Mouse (Mus musculus): ENCODE measurements around the gene Myl6b. TPM values are rescaled to one million over a fixed set of nuclear protein-coding genes. Genes with fewer than 3 reads are reported as not detected.
A peak's percentile ranks its signal among the peaks of the same experiment; 100 is the strongest.
"Not testable (repeated sequence)": the region's sequence is repeated elsewhere in the genome, so short reads cannot be mapped to it uniquely, and the experiment has no call there.

Myl6b gene
- polyA plus RNA-seq, 1 experiment from 2014 or later, result 5.5 TPM

- H3K27me3 ChIP-seq (replicated peaks; ENCODE audit: insufficient read depth, low read length), result no peaks in the 10 kb centered on the region
- TF ChIP-seq CTCF (IDR thresholded peaks at IDR 0.05) (peak; percentile 27), EP300 (IDR thresholded peaks at IDR 0.05) (no peak)
- peak overlapping the region; percentile 93 for H3K9ac ChIP-seq (replicated peaks; ENCODE audit: low read depth)
- peak overlapping the region; percentile 95 for H3K27ac ChIP-seq (ENCODE audit: low read length)
- no peaks in the 10 kb centered on the region for H3K9me3 ChIP-seq (ENCODE audit: low read length)
- H3K4me1 ChIP-seq (ENCODE audit: insufficient read depth, low read depth, low read length), result no peaks in the 10 kb centered on the region; the same call in 1 of the 2 replicates
- peak overlapping the region; percentile 78 for H3K4me2 ChIP-seq (replicated peaks; ENCODE audit: low read depth, low read length)
- H3K4me3 ChIP-seq (ENCODE audit: low read depth, low read length), result peak overlapping the region; percentile 78
- DNase-seq (ENCODE audit: low spot score), result peak; percentile 94
- peaks cover 19% of the 10 kb centered on the region for H3K36me3 ChIP-seq (ENCODE audit: insufficient read depth, low read length)
- 9% methylated on average over 12 of the region's 12 CpGs for whole genome bisulfite sequencing
- peak; percentile 70 for ATAC-seq
Measured at GRCm38 (mm10) chr10:128492633-128493311, 5.7 kb downstream of the Myl6b start.

DNA sequence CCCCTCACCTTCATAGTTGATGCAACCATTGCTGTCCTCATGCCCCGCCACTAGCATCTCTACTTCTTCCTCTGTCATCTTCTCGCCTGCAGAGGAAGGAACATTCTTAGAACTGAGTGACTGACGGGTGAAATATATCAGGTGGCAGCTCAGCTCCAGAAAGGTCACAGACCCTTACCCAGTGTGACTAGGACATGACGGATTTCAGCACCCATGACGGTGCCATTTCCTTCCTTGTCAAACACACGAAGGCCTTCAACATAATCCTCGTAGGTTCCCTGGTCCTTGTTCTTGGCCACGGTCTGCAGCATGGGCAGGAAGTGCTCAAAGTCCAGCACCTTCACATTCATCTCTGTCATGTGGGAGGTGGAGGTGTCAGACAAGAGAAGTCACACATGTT, 6.4 kb downstream of the Myl6b start:
- Histone ChIP-seq H3K27ac (ENCODE audit: low read length) (peak overlapping the region; percentile 95), H3K4me2 (replicated peaks; ENCODE audit: low read depth, low read length) (peak overlapping the region; percentile 78), H3K4me3 (ENCODE audit: low read depth, low read length) (peak overlapping the region; percentile 78), H3K9ac (replicated peaks; ENCODE audit: low read depth) (0 out of 2 replicates have a peak overlapping the region, but pooled peaks have one; percentile 27), H3K36me3 (ENCODE audit: insufficient read depth, low read length) (peaks cover 26% of the 10 kb centered on the region)
- WGBS, result 21% methylated on average over 8 of the region's 8 CpGs
- not testable (repeated sequence) for H3K9me3 ChIP-seq (ENCODE audit: low read length); H3K4me1 ChIP-seq (ENCODE audit: insufficient read depth, low read depth, low read length); DNase-seq (ENCODE audit: low spot score); H3K27me3 ChIP-seq (replicated peaks; ENCODE audit: insufficient read depth, low read length); ATAC-seq

- Histone ChIP-seq H3K9me3 (ENCODE audit: low read length) (no peaks in the 10 kb centered on the region), H3K36me3 (ENCODE audit: insufficient read depth, low read length) (peaks cover 28% of the 10 kb centered on the region), H3K9ac (replicated peaks; ENCODE audit: low read depth) (0 out of 2 replicates have a peak overlapping the region, but pooled peaks have one; percentile 27), H3K4me1 (ENCODE audit: insufficient read depth, low read depth, low read length) (no peaks in the 10 kb centered on the region; the same call in 1 of the 2 replicates), H3K27me3 (replicated peaks; ENCODE audit: insufficient read depth, low read length) (no peaks in the 10 kb centered on the region), H3K27ac (ENCODE audit: low read length) (peak overlapping the region; percentile 95), H3K4me3 (ENCODE audit: low read depth, low read length) (peak overlapping the region; percentile 78; the same call in 1 of the 2 replicates), H3K4me2 (replicated peaks; ENCODE audit: low read depth, low read length) (peak overlapping the region; percentile 78)
- no peak for TF ChIP-seq CTCF (IDR thresholded peaks at IDR 0.05)
- TF ChIP-seq EP300 (IDR thresholded peaks at IDR 0.05), result no peak; the same call in 1 of the 2 replicates
- WGBS, result 31% methylated on average over 6 of the region's 6 CpGs
- peak; percentile 76 for DNase-seq (ENCODE audit: low spot score)
- ATAC-seq, result no peak
Measured at GRCm38 (mm10) chr10:128491495-128491894, 7.0 kb downstream of the Myl6b start.

DNA sequence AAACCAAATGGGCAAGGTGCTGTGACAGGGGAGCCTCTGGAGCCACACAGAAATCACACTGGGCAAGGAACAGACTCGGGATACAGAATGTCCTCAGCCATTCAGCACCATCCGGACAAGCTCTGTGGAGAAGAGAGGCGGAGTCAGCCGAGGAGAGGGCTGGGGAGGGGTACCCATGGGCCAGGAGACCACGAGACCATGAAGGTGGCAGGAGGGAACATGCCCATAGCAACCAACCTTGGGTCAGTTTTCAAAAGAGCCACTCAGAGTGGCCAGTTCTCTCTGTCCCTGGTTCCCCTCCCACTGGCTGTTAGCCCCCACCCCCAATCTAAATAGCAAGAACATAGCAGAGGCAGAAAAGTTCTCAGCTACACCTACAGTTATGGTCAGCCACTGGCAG, 7.6 kb downstream of the Myl6b start:
- H3K27me3 ChIP-seq (replicated peaks; ENCODE audit: insufficient read depth, low read length), result no peaks in the 10 kb centered on the region
- no peak for DNase-seq (ENCODE audit: low spot score)
- TF ChIP-seq CTCF (IDR thresholded peaks at IDR 0.05) (no peak), EP300 (IDR thresholded peaks at IDR 0.05) (0 out of 2 replicates have a peak, but pooled peaks have one; percentile 2)
- no peaks in the 10 kb centered on the region for H3K9me3 ChIP-seq (ENCODE audit: low read length)
- ATAC-seq, result no peak
- no peak overlapping the region; the same call in 1 of the 2 replicates for H3K9ac ChIP-seq (replicated peaks; ENCODE audit: low read depth)
- H3K4me1 ChIP-seq (ENCODE audit: insufficient read depth, low read depth, low read length), result no peaks in the 10 kb centered on the region; the same call in 1 of the 2 replicates
- H3K36me3 ChIP-seq (ENCODE audit: insufficient read depth, low read length), result peaks cover 28% of the 10 kb centered on the region
- H3K4me2 ChIP-seq (replicated peaks; ENCODE audit: low read depth, low read length), result peak overlapping the region; percentile 78; the same call in 1 of the 2 replicates
- WGBS, result 57% methylated on average over 5 of the region's 5 CpGs
- peak overlapping the region; percentile 95 for H3K27ac ChIP-seq (ENCODE audit: low read length)
- no peak overlapping the region for H3K4me3 ChIP-seq (ENCODE audit: low read depth, low read length)

GRCm38 (mm10) chr10:128490232-128490631, 8.3 kb downstream of the Myl6b start:
- 0 out of 2 replicates have a peak overlapping the region, but pooled peaks have one; percentile 3 for H3K27ac ChIP-seq (ENCODE audit: low read length)
- DNase-seq (ENCODE audit: low spot score), result no peak

GRCm38 (mm10) chr10:128489785-128490184, 8.7 kb downstream of the Myl6b start:
- DNase-seq (ENCODE audit: low spot score) (no peak), ATAC-seq (no peak)
- Histone ChIP-seq H3K4me3 (ENCODE audit: low read depth, low read length) (no peak overlapping the region), H3K27me3 (replicated peaks; ENCODE audit: insufficient read depth, low read length) (no peaks in the 10 kb centered on the region), H3K4me1 (ENCODE audit: insufficient read depth, low read depth, low read length) (no peaks in the 10 kb centered on the region; the same call in 1 of the 2 replicates), H3K27ac (ENCODE audit: low read length) (0 out of 2 replicates have a peak overlapping the region, but pooled peaks have one; percentile 3), H3K9me3 (ENCODE audit: low read length) (no peaks in the 10 kb centered on the region), H3K4me2 (replicated peaks; ENCODE audit: low read depth, low read length) (no peak overlapping the region), H3K9ac (replicated peaks; ENCODE audit: low read depth) (no peak overlapping the region), H3K36me3 (ENCODE audit: insufficient read depth, low read length) (peaks cover 33% of the 10 kb centered on the region)
- 56% methylated on average over 4 of the region's 4 CpGs for whole genome bisulfite sequencing
- TF ChIP-seq EP300 (IDR thresholded peaks at IDR 0.05) (no peak), CTCF (IDR thresholded peaks at IDR 0.05) (no peak)

More at GRCm38 (mm10) chr10:128490232-128490631, 8.3 kb downstream of the Myl6b start:
- no peak overlapping the region for H3K9ac ChIP-seq (replicated peaks; ENCODE audit: low read depth)
- no peaks in the 10 kb centered on the region for H3K9me3 ChIP-seq (ENCODE audit: low read length)
- ATAC-seq, result no peak
- no peak overlapping the region for H3K4me3 ChIP-seq (ENCODE audit: low read depth, low read length)
- TF ChIP-seq EP300 (IDR thresholded peaks at IDR 0.05), result no peak
- TF ChIP-seq CTCF (IDR thresholded peaks at IDR 0.05), result no peak
- no peaks in the 10 kb centered on the region; the same call in 1 of the 2 replicates for H3K4me1 ChIP-seq (ENCODE audit: insufficient read depth, low read depth, low read length)
- H3K36me3 ChIP-seq (ENCODE audit: insufficient read depth, low read length), result peaks cover 33% of the 10 kb centered on the region
- no peak overlapping the region for H3K4me2 ChIP-seq (replicated peaks; ENCODE audit: low read depth, low read length)
- WGBS, result 22% methylated on average over 5 of the region's 5 CpGs
- H3K27me3 ChIP-seq (replicated peaks; ENCODE audit: insufficient read depth, low read length), result no peaks in the 10 kb centered on the region
